Mouse (Mus musculus): Measurements from ENCODE around the gene Naxd. TPM values are rescaled to one million over a fixed set of nuclear protein-coding genes. Genes with fewer than 3 reads are reported as not detected.
A peak's percentile ranks its signal among the peaks of the same experiment; 100 is the strongest.

Naxd gene
- polyA plus RNA-seq, 1 experiment from 2014 or later, result 82.8 TPM

DNA sequence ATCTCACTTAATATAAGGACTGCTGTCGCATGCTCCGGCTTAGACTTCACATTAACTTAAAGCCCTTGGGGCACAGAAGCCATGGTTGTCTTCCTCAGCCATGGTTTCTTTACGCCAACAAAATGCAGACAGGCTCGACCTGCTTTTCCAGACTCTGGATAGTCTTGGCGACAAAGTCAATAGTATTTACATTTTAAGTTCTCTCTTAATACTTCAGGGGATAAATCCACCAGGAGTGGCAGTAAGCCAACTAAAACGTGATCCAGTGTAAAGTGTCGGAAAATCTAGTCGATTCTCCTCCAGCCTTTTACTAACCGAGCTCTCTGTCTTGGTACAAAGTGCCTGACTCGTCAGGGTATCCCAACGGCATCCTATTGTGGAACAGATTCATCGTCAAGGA, 975 bp downstream of the Naxd start:
- H3K9ac ChIP-seq (ENCODE audit: low read length), result peak overlapping the region; percentile 92; the same call in 1 of the 2 replicates
- H3K36me3 ChIP-seq (ENCODE audit: control insufficient read depth, insufficient read depth, low read length), result peaks cover 18% of the 10 kb centered on the region
- H3K4me2 ChIP-seq (ENCODE audit: low read length), result peak overlapping the region; percentile 75
- no peaks in the 10 kb centered on the region for H3K27me3 ChIP-seq (ENCODE audit: control insufficient read depth, insufficient read depth, low read length)
- no peak overlapping the region for H3K27ac ChIP-seq (replicated peaks in 1 of 2; ENCODE audit: control insufficient read depth in 1 of 2, insufficient read depth in 1 of 2, low read depth in 2 of 2, low read length in 2 of 2)
- no peaks in the 10 kb centered on the region for H3K9me3 ChIP-seq (ENCODE audit: control insufficient read depth, low read length)
- peaks cover 3 to 13% of the 10 kb centered on the region in 2 experiments; a peak in 3 of 4 replicates for H3K4me1 ChIP-seq (ENCODE audit: control insufficient read depth in 2 of 2, insufficient read depth in 2 of 2, low read length in 2 of 2)
- peak overlapping the region in 1 of 2 experiments; percentile 84; a peak in 2 of 4 replicates for H3K4me3 ChIP-seq (ENCODE audit: control insufficient read depth in 1 of 2, insufficient read depth in 1 of 2, low read depth in 1 of 2, low read length in 2 of 2)
- no peak for ATAC-seq (ENCODE audit: insufficient number of reproducible peaks, insufficient read depth, low FRiP score, low read depth)
- WGBS, result 69% methylated on average over 12 of the region's 12 CpGs

DNA sequence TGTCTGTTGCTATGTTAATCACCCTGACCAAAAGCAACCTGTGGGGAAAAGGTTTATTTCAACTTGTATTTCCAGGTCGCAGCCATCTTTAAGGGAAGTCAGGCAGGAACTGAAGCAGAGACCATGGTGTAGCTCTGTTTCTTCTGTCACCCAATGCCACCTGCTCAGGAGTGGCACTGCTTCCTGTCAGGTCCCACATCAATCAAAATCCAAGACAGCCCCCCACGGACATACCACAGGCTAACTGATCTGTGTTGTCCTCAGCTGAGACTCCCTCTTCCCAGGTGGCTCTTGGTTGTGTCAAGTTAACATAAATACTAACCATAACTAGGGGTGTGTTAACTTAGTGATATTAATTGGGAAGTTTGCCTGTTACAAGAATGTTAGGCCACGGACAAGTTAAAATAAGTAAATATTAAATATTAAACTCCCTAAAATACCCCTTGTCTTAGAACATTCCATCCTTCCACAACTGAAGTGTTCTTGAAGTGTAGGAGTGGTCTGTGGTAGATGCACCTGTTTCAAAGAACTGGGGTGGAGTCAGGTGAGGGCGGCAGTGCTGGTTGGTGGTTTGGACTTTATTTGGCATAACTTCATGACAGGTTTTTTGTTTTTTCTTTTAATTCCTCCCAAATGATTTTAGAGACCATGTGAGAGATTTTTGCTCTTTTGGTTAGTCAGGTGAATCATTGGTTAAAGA, 1.6 kb downstream of the Naxd start:
- no peak for ATAC-seq (ENCODE audit: insufficient number of reproducible peaks, insufficient read depth, low FRiP score, low read depth)
- Histone ChIP-seq H3K27me3 (ENCODE audit: control insufficient read depth, insufficient read depth, low read length) (no peaks in the 10 kb centered on the region), H3K36me3 (ENCODE audit: control insufficient read depth, insufficient read depth, low read length) (peaks cover 25% of the 10 kb centered on the region), H3K4me3 (ENCODE audit: control insufficient read depth in 1 of 2, insufficient read depth in 1 of 2, low read depth in 1 of 2, low read length in 2 of 2) (no peak overlapping the region), H3K4me2 (ENCODE audit: low read length) (no peak overlapping the region), H3K9ac (ENCODE audit: low read length) (no peak overlapping the region), H3K9me3 (ENCODE audit: control insufficient read depth, low read length) (no peaks in the 10 kb centered on the region), H3K4me1 (ENCODE audit: control insufficient read depth in 2 of 2, insufficient read depth in 2 of 2, low read length in 2 of 2) (peaks cover 3 to 13% of the 10 kb centered on the region in 2 experiments; a peak in 3 of 4 replicates), H3K27ac (replicated peaks in 1 of 2; ENCODE audit: control insufficient read depth in 1 of 2, insufficient read depth in 1 of 2, low read depth in 2 of 2, low read length in 2 of 2) (no peak overlapping the region)
- 87% methylated on average over 4 of the region's 4 CpGs for WGBS

- ATAC-seq (ENCODE audit: insufficient number of reproducible peaks, insufficient read depth, low FRiP score, low read depth), result no peak
- H3K4me2 ChIP-seq (ENCODE audit: low read length), result no peak overlapping the region
- H3K9ac ChIP-seq (ENCODE audit: low read length), result no peak overlapping the region
- WGBS, result 83% methylated on average over 13 of the region's 13 CpGs
- peaks cover 0 to 2% of the 10 kb centered on the region in 2 experiments; a peak in 2 of 4 replicates for H3K4me1 ChIP-seq (ENCODE audit: control insufficient read depth in 2 of 2, insufficient read depth in 2 of 2, low read length in 2 of 2)
- no peak overlapping the region for H3K4me3 ChIP-seq (ENCODE audit: control insufficient read depth in 1 of 2, insufficient read depth in 1 of 2, low read depth in 1 of 2, low read length in 2 of 2)
- H3K27ac ChIP-seq (replicated peaks in 1 of 2; ENCODE audit: control insufficient read depth in 1 of 2, insufficient read depth in 1 of 2, low read depth in 2 of 2, low read length in 2 of 2), result no peak overlapping the region
- H3K27me3 ChIP-seq (ENCODE audit: control insufficient read depth, insufficient read depth, low read length), result no peaks in the 10 kb centered on the region
- no peaks in the 10 kb centered on the region for H3K9me3 ChIP-seq (ENCODE audit: control insufficient read depth, low read length)
- H3K36me3 ChIP-seq (ENCODE audit: control insufficient read depth, insufficient read depth, low read length), result peaks cover 69% of the 10 kb centered on the region
Measured at GRCm38 (mm10) chr8:11503476-11504232, 6.3 kb downstream of the Naxd start.

DNA sequence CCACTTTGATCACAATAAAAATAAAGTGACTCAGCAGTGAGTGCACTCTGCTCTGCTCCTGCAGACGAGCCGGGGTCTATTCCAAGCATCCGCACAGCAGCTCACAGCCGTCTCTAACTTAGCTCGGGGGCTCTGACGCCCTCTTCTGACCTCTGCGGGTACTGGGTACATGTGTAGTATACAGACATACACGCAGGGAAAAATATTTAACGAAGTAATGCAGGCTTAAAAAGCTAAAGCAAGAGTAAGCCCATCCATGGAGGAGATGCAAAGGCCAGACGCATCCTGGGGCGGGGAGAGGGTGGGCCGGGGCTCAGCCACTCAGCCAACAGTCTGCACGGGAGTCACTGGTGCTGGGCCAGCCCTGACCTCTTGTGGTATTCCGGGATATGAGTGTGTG, 8.8 kb downstream of the Naxd start:
- H3K27ac ChIP-seq (replicated peaks in 1 of 2; ENCODE audit: control insufficient read depth in 1 of 2, insufficient read depth in 1 of 2, low read depth in 2 of 2, low read length in 2 of 2), result no peak overlapping the region
- peaks cover 0 to 2% of the 10 kb centered on the region in 2 experiments; a peak in 1 of 4 replicates for H3K4me1 ChIP-seq (ENCODE audit: control insufficient read depth in 2 of 2, insufficient read depth in 2 of 2, low read length in 2 of 2)
- WGBS, result 85% methylated on average over 14 of the region's 14 CpGs
- H3K9me3 ChIP-seq (ENCODE audit: control insufficient read depth, low read length), result no peaks in the 10 kb centered on the region
- no peaks in the 10 kb centered on the region for H3K27me3 ChIP-seq (ENCODE audit: control insufficient read depth, insufficient read depth, low read length)
- no peak for ATAC-seq (ENCODE audit: insufficient number of reproducible peaks, insufficient read depth, low FRiP score, low read depth)
- peaks cover 93% of the 10 kb centered on the region for H3K36me3 ChIP-seq (ENCODE audit: control insufficient read depth, insufficient read depth, low read length)
- no peak overlapping the region for H3K9ac ChIP-seq (ENCODE audit: low read length)
- no peak overlapping the region for H3K4me3 ChIP-seq (ENCODE audit: control insufficient read depth in 1 of 2, insufficient read depth in 1 of 2, low read depth in 1 of 2, low read length in 2 of 2)
- H3K4me2 ChIP-seq (ENCODE audit: low read length), result no peak overlapping the region

DNA sequence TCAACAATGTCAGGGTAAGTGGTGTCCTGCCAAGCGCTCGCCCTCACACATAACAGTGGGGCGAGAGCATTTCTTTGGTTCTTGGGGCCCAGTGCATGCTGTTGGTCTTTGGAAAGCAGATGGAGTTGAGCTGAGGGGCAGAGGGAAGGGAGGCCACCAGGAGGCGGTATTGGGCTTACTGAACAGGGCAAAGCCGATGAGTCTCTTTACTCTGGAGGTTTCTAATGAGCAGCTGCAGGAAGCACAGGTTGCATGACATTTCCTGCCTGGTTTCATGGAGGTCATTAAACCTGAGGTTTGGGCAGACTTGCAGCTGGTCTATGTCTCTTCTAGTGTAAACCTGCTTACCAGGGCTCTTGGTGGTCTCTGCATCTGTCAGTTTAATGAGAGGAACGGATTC, 9.5 kb downstream of the Naxd start:
- no peak for ATAC-seq (ENCODE audit: insufficient number of reproducible peaks, insufficient read depth, low FRiP score, low read depth)
- no peak overlapping the region for H3K27ac ChIP-seq (replicated peaks in 1 of 2; ENCODE audit: control insufficient read depth in 1 of 2, insufficient read depth in 1 of 2, low read depth in 2 of 2, low read length in 2 of 2)
- H3K27me3 ChIP-seq (ENCODE audit: control insufficient read depth, insufficient read depth, low read length), result no peaks in the 10 kb centered on the region
- H3K4me3 ChIP-seq (ENCODE audit: control insufficient read depth in 1 of 2, insufficient read depth in 1 of 2, low read depth in 1 of 2, low read length in 2 of 2), result no peak overlapping the region
- WGBS, result 68% methylated on average over 6 of the region's 6 CpGs
- H3K4me1 ChIP-seq (ENCODE audit: control insufficient read depth in 2 of 2, insufficient read depth in 2 of 2, low read length in 2 of 2), result peaks cover 0 to 7% of the 10 kb centered on the region in 2 experiments; a peak in 1 of 4 replicates
- H3K36me3 ChIP-seq (ENCODE audit: control insufficient read depth, insufficient read depth, low read length), result peaks cover 95% of the 10 kb centered on the region
- H3K9ac ChIP-seq (ENCODE audit: low read length), result no peak overlapping the region
- H3K4me2 ChIP-seq (ENCODE audit: low read length), result no peak overlapping the region
- H3K9me3 ChIP-seq (ENCODE audit: control insufficient read depth, low read length), result no peaks in the 10 kb centered on the region

- H3K4me1 ChIP-seq (ENCODE audit: control insufficient read depth in 2 of 2, insufficient read depth in 2 of 2, low read length in 2 of 2), result peaks cover 0 to 7% of the 10 kb centered on the region in 2 experiments; a peak in 1 of 4 replicates
- 85% methylated on average over 10 of the region's 10 CpGs for WGBS
- peaks cover 97% of the 10 kb centered on the region for H3K36me3 ChIP-seq (ENCODE audit: control insufficient read depth, insufficient read depth, low read length)
- no peak overlapping the region for H3K27ac ChIP-seq (replicated peaks in 1 of 2; ENCODE audit: control insufficient read depth in 1 of 2, insufficient read depth in 1 of 2, low read depth in 2 of 2, low read length in 2 of 2)
- no peaks in the 10 kb centered on the region for H3K27me3 ChIP-seq (ENCODE audit: control insufficient read depth, insufficient read depth, low read length)
- no peaks in the 10 kb centered on the region for H3K9me3 ChIP-seq (ENCODE audit: control insufficient read depth, low read length)
- no peak overlapping the region for H3K4me3 ChIP-seq (ENCODE audit: control insufficient read depth in 1 of 2, insufficient read depth in 1 of 2, low read depth in 1 of 2, low read length in 2 of 2)
- no peak overlapping the region for H3K4me2 ChIP-seq (ENCODE audit: low read length)
- no peak overlapping the region for H3K9ac ChIP-seq (ENCODE audit: low read length)
- no peak for ATAC-seq (ENCODE audit: insufficient number of reproducible peaks, insufficient read depth, low FRiP score, low read depth)
Measured at GRCm38 (mm10) chr8:11508880-11509279, 11.6 kb downstream of the Naxd start.

- 59% methylated on average over 5 of the region's 5 CpGs for WGBS
- H3K27ac ChIP-seq (replicated peaks in 1 of 2; ENCODE audit: control insufficient read depth in 1 of 2, insufficient read depth in 1 of 2, low read depth in 2 of 2, low read length in 2 of 2), result no peak overlapping the region
- no peak overlapping the region for H3K4me2 ChIP-seq (ENCODE audit: low read length)
- H3K9ac ChIP-seq (ENCODE audit: low read length), result no peak overlapping the region
- no peak overlapping the region for H3K4me3 ChIP-seq (ENCODE audit: control insufficient read depth in 1 of 2, insufficient read depth in 1 of 2, low read depth in 1 of 2, low read length in 2 of 2)
- H3K27me3 ChIP-seq (ENCODE audit: control insufficient read depth, insufficient read depth, low read length), result no peaks in the 10 kb centered on the region
- H3K9me3 ChIP-seq (ENCODE audit: control insufficient read depth, low read length), result no peaks in the 10 kb centered on the region
- H3K4me1 ChIP-seq (ENCODE audit: control insufficient read depth in 2 of 2, insufficient read depth in 2 of 2, low read length in 2 of 2), result peaks cover 0 to 7% of the 10 kb centered on the region in 2 experiments; a peak in 1 of 4 replicates
- peaks cover 97% of the 10 kb centered on the region for H3K36me3 ChIP-seq (ENCODE audit: control insufficient read depth, insufficient read depth, low read length)
- 0 out of 2 replicates have a peak, but pooled peaks have one; percentile 22 for ATAC-seq (ENCODE audit: insufficient number of reproducible peaks, insufficient read depth, low FRiP score, low read depth)
Measured at GRCm38 (mm10) chr8:11510971-11511370, 13.7 kb downstream of the Naxd start.

All from heart, embryonic 14.5 days (tissue).